Mouse (Mus musculus): ENCODE measurements at regions not wholly inside any gene's neighbourhood (a gene's known extent, or its start where the extent isn't known, plus 50 kb on each side); places are given as distances from the start of the nearest gene placed in this dataset.

DNA sequence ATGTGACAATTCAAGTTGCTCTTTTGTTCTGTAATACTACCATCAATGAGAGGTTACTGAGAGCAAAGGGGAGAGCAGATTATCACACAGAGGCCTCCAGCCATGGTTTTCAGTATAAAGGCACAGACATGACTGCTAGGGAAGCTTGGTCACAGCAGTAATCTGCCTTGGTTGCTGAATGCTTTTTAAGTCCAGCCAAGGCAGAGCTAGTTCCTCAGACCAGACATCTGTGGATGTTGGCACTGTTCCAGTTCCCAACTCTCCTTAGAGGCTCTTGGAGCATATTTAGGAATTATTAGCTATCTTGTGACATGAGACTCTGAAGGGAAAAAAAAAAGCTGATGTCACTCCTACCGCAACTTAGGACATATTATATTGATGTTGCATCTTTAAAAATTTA, 347.5 kb downstream of the Hsfy2 start:
- Histone ChIP-seq H3K4me3 (no peak overlapping the region), H3K27ac (no peak overlapping the region), H3K36me3 (no peaks in the 10 kb centered on the region), H3K4me2 (no peak overlapping the region), H3K27me3 (no peaks in the 10 kb centered on the region), H3K9ac (no peak overlapping the region), H3K9me3 (replicated peaks) (no peaks in the 10 kb centered on the region), H3K4me1 (replicated peaks) (no peaks in the 10 kb centered on the region; the same call in 1 of the 2 replicates)
- 66% methylated on average over 1 of the region's 1 CpGs for WGBS
- ATAC-seq (replicated peaks; ENCODE audit: insufficient number of reproducible peaks, insufficient read depth, low FRiP score, low read depth) = no peak

DNA sequence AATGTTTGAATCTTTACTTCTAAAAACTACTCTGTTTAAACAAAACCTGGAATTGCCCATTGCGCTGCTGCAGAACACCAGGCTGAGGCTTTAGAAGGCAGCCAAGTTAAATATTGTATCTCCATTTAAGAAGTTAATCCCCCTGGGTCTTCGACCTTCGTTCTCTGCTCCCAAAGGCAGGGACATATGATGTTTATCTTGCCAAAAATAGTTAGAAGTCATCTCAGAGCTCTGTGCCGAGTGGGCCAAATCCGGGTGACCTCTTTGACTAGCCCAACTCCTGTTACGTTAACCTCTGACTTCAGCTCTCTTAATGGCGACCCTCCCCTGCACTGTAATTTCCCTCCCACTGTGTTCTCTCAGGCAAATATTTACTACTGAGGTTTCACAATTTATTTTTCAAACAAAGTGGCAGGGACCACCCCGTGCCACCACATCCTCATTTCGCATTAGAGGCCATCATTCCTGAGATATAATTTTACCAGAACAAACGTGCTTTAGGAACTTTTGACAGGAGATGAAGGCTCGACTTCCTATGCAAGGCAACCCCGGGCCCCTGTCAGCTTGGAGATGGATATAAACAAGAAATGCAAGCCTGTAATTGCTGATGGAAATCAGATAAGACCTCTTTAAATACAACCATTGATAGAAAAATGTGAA, 350.7 kb downstream of the Hsfy2 start:
- no peak for ATAC-seq (replicated peaks; ENCODE audit: insufficient number of reproducible peaks, insufficient read depth, low FRiP score, low read depth)
- no peak overlapping the region for H3K4me3 ChIP-seq

GRCm38 (mm10) chr1:56261708-56262107, 375.5 kb downstream of the Hsfy2 start:
- H3K36me3 ChIP-seq = no peaks in the 10 kb centered on the region
- WGBS = 56% methylated on average over 2 of the region's 2 CpGs
- no peaks in the 10 kb centered on the region for H3K9me3 ChIP-seq (replicated peaks)
- H3K27ac ChIP-seq = no peak overlapping the region
- H3K4me2 ChIP-seq = no peak overlapping the region
- H3K27me3 ChIP-seq = no peaks in the 10 kb centered on the region
- H3K4me3 ChIP-seq = no peak overlapping the region
- no peak for ATAC-seq (replicated peaks; ENCODE audit: insufficient number of reproducible peaks, insufficient read depth, low FRiP score, low read depth)
- H3K9ac ChIP-seq = no peak overlapping the region
- no peaks in the 10 kb centered on the region for H3K4me1 ChIP-seq (replicated peaks)

More for the DNA sequence above, 350.7 kb downstream of the Hsfy2 start:
- no peaks in the 10 kb centered on the region for H3K36me3 ChIP-seq
- no peaks in the 10 kb centered on the region for H3K27me3 ChIP-seq
- 53% methylated on average over 12 of the region's 12 CpGs for WGBS
- no peak overlapping the region for H3K9ac ChIP-seq
- no peak overlapping the region for H3K4me2 ChIP-seq
- no peaks in the 10 kb centered on the region; the same call in 1 of the 2 replicates for H3K4me1 ChIP-seq (replicated peaks)
- no peak overlapping the region for H3K27ac ChIP-seq
- H3K9me3 ChIP-seq (replicated peaks) = no peaks in the 10 kb centered on the region

- Histone ChIP-seq H3K36me3 (no peaks in the 10 kb centered on the region), H3K9ac (no peak overlapping the region), H3K27ac (no peak overlapping the region), H3K9me3 (replicated peaks) (no peaks in the 10 kb centered on the region), H3K4me2 (no peak overlapping the region), H3K4me3 (no peak overlapping the region), H3K4me1 (replicated peaks) (no peaks in the 10 kb centered on the region), H3K27me3 (no peaks in the 10 kb centered on the region)
- no peak for ATAC-seq (replicated peaks; ENCODE audit: insufficient number of reproducible peaks, insufficient read depth, low FRiP score, low read depth)
- WGBS = 44% methylated on average over 2 of the region's 2 CpGs
These were observed 376.5 kb downstream of the Hsfy2 start for GRCm38 (mm10) chr1:56260759-56261158.

DNA sequence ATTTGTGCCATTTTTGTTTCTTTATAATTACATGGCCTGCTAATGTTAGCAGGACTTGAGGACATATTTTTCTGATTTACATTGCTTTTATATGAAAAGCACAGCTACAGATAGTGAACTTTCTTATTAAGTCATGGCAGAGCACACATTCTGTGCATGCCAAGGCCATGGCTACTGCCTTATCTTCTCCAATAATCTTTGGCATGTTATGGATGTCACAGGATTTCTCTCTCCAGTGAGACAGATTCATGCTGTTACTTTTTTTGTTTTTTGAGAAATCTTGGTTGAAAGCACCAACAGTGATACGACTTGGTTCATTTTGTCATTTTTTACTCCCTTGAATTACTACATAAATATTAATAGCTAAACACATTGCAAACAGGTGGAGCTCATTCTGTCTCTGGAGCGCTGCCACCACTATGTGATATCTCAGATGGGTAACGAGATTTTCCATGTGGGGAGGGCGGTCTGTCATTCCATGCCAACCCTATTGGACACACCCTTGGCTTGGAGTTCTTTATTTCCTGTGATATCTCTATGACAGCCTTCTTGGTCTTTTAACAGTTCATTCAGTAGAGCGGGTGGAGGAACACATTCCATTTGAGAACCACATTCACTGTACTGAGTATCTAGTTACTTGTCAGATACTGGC, 380.3 kb downstream of the Hsfy2 start:
- no peak overlapping the region for H3K4me3 ChIP-seq
- no peak for ATAC-seq (replicated peaks; ENCODE audit: insufficient number of reproducible peaks, insufficient read depth, low FRiP score, low read depth)
- WGBS = 81% methylated on average over 5 of the region's 5 CpGs
- H3K4me2 ChIP-seq = no peak overlapping the region
- no peak overlapping the region for H3K9ac ChIP-seq
- no peaks in the 10 kb centered on the region for H3K9me3 ChIP-seq (replicated peaks)
- no peaks in the 10 kb centered on the region for H3K27me3 ChIP-seq
- no peaks in the 10 kb centered on the region for H3K4me1 ChIP-seq (replicated peaks)
- H3K36me3 ChIP-seq = no peaks in the 10 kb centered on the region
- H3K27ac ChIP-seq = no peak overlapping the region

DNA sequence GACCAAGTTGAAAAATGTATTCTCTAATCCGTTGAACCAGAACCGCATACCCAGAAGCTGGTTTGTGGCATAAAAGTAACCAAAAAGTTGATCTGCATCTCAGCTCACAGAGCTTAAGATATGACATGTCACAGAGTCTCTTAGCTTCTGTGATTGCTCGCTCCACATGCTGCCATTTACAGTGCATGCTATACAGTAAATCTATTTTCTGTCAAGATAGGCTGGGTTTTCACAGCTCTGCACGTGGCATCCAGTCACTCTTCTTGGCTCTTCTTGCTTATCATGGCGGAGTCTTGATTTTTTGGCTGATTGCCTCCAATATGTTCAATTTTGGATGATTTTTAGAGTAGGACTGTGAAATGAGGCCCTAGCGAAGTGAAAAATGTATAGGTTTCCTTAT, 397.5 kb downstream of the Hsfy2 start:
- H3K27ac ChIP-seq = no peak overlapping the region
- H3K9ac ChIP-seq = no peak overlapping the region
- H3K4me3 ChIP-seq = no peak overlapping the region
- ATAC-seq (replicated peaks; ENCODE audit: insufficient number of reproducible peaks, insufficient read depth, low FRiP score, low read depth) = no peak
- H3K4me1 ChIP-seq (replicated peaks) = no peaks in the 10 kb centered on the region
- H3K27me3 ChIP-seq = no peaks in the 10 kb centered on the region
- no peaks in the 10 kb centered on the region for H3K9me3 ChIP-seq (replicated peaks)
- H3K36me3 ChIP-seq = no peaks in the 10 kb centered on the region
- WGBS = 78% methylated on average over 6 of the region's 6 CpGs
- H3K4me2 ChIP-seq = no peak overlapping the region

- H3K4me1 ChIP-seq (replicated peaks) = no peaks in the 10 kb centered on the region
- H3K36me3 ChIP-seq = no peaks in the 10 kb centered on the region
- 76% methylated on average over 7 of the region's 7 CpGs for WGBS
- H3K27me3 ChIP-seq = no peaks in the 10 kb centered on the region
- H3K27ac ChIP-seq = no peak overlapping the region
- no peaks in the 10 kb centered on the region for H3K9me3 ChIP-seq (replicated peaks)
- no peak overlapping the region for H3K9ac ChIP-seq
- no peak for ATAC-seq (replicated peaks; ENCODE audit: insufficient number of reproducible peaks, insufficient read depth, low FRiP score, low read depth)
- H3K4me3 ChIP-seq = no peak overlapping the region
- no peak overlapping the region for H3K4me2 ChIP-seq
These were observed 410.8 kb downstream of the Hsfy2 start for GRCm38 (mm10) chr1:56226314-56227008.

- Histone ChIP-seq H3K4me3 (no peak overlapping the region), H3K27me3 (no peaks in the 10 kb centered on the region), H3K4me1 (replicated peaks) (no peaks in the 10 kb centered on the region), H3K9me3 (replicated peaks) (no peaks in the 10 kb centered on the region), H3K4me2 (no peak overlapping the region), H3K9ac (no peak overlapping the region), H3K36me3 (no peaks in the 10 kb centered on the region), H3K27ac (no peak overlapping the region)
- ATAC-seq (replicated peaks; ENCODE audit: insufficient number of reproducible peaks, insufficient read depth, low FRiP score, low read depth) = peak; percentile 58; the same call in 1 of the 2 replicates
- WGBS = 37% methylated on average over 2 of the region's 2 CpGs
These were observed 417.5 kb downstream of the Hsfy2 start for GRCm38 (mm10) chr1:56219700-56220099.

GRCm38 (mm10) chr1:56210712-56211371, 426.4 kb downstream of the Hsfy2 start:
- WGBS = 83% methylated on average over 13 of the region's 13 CpGs
- Histone ChIP-seq H3K27ac (no peak overlapping the region), H3K36me3 (no peaks in the 10 kb centered on the region), H3K4me2 (no peak overlapping the region), H3K9me3 (replicated peaks) (no peaks in the 10 kb centered on the region), H3K9ac (no peak overlapping the region), H3K4me1 (replicated peaks) (no peaks in the 10 kb centered on the region), H3K4me3 (no peak overlapping the region), H3K27me3 (no peaks in the 10 kb centered on the region)
- ATAC-seq (replicated peaks; ENCODE audit: insufficient number of reproducible peaks, insufficient read depth, low FRiP score, low read depth) = no peak

DNA sequence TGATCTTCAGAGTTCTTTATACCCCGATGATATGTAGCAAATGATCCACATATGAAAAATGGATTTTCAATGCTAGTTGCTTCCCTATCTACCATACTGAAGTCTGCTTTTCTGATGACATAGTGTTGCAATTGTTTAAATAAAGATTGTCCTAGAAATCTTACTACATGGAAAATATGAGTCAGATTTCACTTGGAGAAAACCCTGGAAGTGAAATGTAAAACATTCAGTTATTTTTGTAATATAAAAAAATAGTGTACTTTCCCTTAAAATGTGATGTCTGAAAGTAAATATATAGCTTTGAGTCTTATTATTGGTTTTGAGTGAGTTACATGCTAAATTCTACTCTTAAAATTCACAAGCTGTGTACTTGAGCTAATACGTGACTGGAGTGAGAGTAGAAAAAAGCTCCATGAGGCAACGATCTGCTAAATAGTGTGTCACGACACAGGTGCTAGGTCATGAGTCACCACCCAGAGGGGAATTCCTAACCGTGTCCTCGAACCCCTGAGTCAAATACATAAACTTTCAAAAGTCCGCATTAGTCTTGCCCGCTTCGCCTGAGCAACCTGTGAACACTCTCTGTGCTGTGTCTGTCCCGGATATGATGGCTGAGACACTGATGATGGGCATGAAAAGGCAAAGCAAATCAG, 430.5 kb downstream of the Hsfy2 start:
- Histone ChIP-seq H3K27me3 (no peaks in the 10 kb centered on the region), H3K4me1 (replicated peaks) (no peaks in the 10 kb centered on the region), H3K4me3 (no peak overlapping the region), H3K4me2 (no peak overlapping the region), H3K27ac (no peak overlapping the region), H3K36me3 (no peaks in the 10 kb centered on the region), H3K9ac (no peak overlapping the region), H3K9me3 (replicated peaks) (no peaks in the 10 kb centered on the region)
- 80% methylated on average over 10 of the region's 10 CpGs for WGBS
- ATAC-seq (replicated peaks; ENCODE audit: insufficient number of reproducible peaks, insufficient read depth, low FRiP score, low read depth) = no peak

- no peaks in the 10 kb centered on the region for H3K9me3 ChIP-seq (replicated peaks)
- H3K27ac ChIP-seq = no peak overlapping the region
- no peak overlapping the region for H3K4me2 ChIP-seq
- no peak overlapping the region for H3K4me3 ChIP-seq
- H3K27me3 ChIP-seq = no peaks in the 10 kb centered on the region
- ATAC-seq (replicated peaks; ENCODE audit: insufficient number of reproducible peaks, insufficient read depth, low FRiP score, low read depth) = no peak
- 89% methylated on average over 2 of the region's 2 CpGs for WGBS
- no peak overlapping the region for H3K9ac ChIP-seq
- H3K4me1 ChIP-seq (replicated peaks) = no peaks in the 10 kb centered on the region
- H3K36me3 ChIP-seq = no peaks in the 10 kb centered on the region
These were observed 442.0 kb downstream of the Hsfy2 start for GRCm38 (mm10) chr1:56195224-56195623.
